Mouse (Mus musculus): ENCODE results near the gene Ttll5.

DNA sequence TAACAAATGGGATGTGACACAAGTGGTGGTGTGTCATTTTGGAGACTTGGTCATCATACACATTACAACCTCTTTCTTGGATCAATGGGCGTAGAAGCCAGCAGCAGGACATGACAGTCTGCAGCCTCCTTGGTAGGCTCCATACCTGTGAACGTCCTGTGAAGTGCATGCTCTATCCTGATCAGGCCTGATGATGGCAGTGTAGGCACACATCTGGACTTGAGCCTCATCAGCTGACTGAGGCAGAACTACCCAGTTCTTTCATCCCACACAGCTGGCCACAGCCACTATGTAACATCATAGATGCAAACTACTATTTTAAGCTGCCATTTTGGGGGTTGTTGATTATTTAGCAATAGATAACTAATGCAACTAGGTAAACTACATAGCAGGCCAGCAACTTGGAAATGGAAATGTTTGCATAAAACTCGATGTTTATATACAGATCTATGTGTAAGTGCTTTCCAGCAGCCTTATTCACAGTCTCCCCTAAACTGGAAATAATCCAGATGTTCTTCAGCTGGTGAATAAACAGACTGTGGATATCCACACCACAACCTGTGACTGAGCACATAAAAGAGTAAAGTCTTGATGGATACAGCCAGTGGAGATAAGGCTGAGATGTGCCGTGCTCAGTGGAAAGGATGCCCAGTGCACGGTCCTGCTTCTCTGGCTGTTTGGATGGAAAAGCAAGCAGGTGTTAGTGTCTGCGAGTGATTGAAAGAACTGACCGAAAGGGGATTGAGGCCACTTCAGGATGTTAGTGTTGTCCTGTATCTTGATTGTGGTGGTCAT, 23.9 kb downstream of the Ttll5 start:
- TF ChIP-seq CTCF (IDR thresholded peaks at IDR 0.05 in 2 of 3, conservative IDR thresholded peaks at IDR 0.05 in 1 of 3; ENCODE audit: control insufficient read depth in 1 of 3, insufficient read depth in 1 of 3, low read depth in 2 of 3, low read length in 3 of 3, poor library complexity in 1 of 3, severe bottlenecking in 1 of 3): peak; percentile 29 to 57 (median 38); a peak in 5 of 6 replicates
- TF ChIP-seq TAL1 (IDR thresholded peaks at IDR 0.05; ENCODE audit: low read length): no peak
- no peak for TF ChIP-seq GATA1 (IDR thresholded peaks at IDR 0.05; ENCODE audit: low read depth, low read length)
- TF ChIP-seq EP300 (IDR thresholded peaks at IDR 0.05; ENCODE audit: low read depth in 1 of 2, low read length in 2 of 2): no peak
- no peak for TF ChIP-seq ZNF384 (IDR thresholded peaks at IDR 0.05; ENCODE audit: low read depth, low read length)
- no peak for TF ChIP-seq POLR2A (IDR thresholded peaks at IDR 0.05; ENCODE audit: control insufficient read depth in 1 of 2, insufficient read depth in 1 of 2, low read depth in 1 of 2, low read length in 2 of 2, poor library complexity in 1 of 2)
- TF ChIP-seq TCF12 (IDR thresholded peaks at IDR 0.05; ENCODE audit: low read depth, low read length): no peak
- no peak for TF ChIP-seq JUND (IDR thresholded peaks at IDR 0.05; ENCODE audit: low read depth, low read length)
- TF ChIP-seq E2F4 (IDR thresholded peaks at IDR 0.05; ENCODE audit: borderline replicate concordance, low read depth, low read length): no peak
- TF ChIP-seq GABPA (IDR thresholded peaks at IDR 0.05; ENCODE audit: low read depth, low read length): no peak
